Mouse (Mus musculus) 3134 (cell line): ENCODE data around the gene Lmod3.

Experiments used
- DNase-seq: peaks from one replicate; pipeline ENCODE4 v3.0.0-alpha.2; 2011; ENCODE audit warnings: low spot score; ENCODE audit not compliant: insufficient read length; ENCODE audit errors: extremely low read depth

Lmod3 gene

DNA sequence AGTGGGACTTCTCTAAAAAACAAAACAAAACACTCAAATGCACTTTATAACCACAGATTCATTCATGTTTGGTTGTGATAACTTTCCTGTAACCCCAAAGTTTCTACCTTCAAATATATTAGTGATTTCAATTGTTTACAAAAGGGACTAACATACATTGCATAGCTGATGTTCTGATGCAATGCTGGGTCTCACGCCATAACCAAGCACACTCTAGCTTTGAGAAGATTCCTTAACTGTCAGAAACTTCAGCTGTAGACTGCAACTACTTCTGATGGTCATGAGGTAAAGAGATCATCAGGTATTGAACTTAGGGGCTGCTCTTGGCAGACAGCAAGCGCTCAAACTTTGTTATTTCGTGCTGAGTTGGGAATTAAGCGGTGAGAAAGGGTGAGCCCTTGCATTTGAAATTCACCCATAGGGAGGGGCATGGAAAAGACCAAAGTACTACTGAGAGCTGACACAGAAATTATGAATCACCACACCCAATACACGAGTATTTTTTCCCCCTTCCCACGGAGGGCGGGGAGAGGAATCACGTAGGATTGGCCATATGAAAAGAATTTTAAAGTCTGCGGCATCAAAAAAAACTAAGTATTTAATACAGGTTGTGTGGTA, 48.2 kb downstream of the Lmod3 start:
- peak; percentile 16 for DNase-seq

DNA sequence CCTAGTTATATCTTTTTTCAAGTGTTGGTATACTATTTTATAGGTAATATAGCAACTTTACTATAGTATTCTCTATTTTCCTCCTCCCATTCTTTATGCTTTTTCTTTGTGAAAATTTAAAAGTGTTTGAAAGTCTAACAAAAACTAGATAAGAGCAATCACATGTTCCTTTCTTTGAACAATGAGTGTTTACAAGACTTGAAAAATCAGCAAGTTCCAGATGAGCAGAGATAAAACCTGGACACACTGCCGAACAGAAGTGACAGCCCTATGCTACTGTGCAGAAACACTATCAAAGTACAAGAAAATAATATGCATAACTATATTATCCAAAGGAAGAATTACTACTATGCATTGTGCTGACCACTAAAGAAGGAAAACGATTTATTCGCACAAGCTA, 50.1 kb downstream of the Lmod3 start:
- no peak for DNase-seq

DNA sequence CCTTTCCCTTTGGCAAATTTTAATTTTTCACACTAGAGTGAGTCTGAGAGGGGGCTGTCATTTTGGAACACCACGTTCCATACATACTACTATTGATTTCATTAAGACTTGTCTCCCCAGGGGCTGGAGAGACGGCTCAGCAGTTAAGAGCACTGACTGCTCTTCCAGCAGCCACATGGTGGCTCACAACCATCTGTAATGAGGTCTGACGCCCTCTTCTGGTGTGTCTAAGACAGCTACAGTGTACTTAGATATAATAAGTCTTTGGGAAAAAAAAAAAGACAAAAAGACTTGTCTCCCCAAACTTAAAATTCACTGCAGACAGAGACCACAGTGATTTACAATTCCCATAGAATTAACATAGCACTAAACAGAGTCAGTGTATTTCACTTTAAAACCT, 52.1 kb downstream of the Lmod3 start:
- DNase-seq, result no peak
